Mouse (Mus musculus): ENCODE data around the gene Slc6a19.
"Not testable (repeated sequence)": the region's sequence is repeated elsewhere in the genome, so short reads cannot be mapped to it uniquely, and the experiment has no call there.

Gene Slc6a19

DNA sequence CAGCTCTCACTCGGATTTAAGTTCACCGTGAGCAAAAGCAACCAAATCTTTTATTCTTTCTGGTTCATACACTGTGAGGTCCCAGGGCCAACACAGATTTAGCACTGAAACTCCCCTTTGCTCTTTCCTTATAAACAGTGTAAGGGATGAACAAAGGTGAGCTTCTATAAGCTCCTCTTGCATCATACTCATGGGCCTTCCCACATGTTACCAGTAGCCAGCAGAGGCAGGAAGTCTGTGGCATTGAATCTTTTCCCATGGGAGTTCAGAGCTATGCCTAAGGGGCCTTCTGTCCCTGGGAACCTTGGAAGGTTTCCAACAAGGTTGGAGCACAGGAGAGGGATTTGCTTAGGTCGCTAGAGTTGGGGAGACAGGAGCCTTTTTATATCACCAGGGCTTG is 7.6 kb upstream of the Slc6a19 start:
- DNase-seq = no peak

DNA sequence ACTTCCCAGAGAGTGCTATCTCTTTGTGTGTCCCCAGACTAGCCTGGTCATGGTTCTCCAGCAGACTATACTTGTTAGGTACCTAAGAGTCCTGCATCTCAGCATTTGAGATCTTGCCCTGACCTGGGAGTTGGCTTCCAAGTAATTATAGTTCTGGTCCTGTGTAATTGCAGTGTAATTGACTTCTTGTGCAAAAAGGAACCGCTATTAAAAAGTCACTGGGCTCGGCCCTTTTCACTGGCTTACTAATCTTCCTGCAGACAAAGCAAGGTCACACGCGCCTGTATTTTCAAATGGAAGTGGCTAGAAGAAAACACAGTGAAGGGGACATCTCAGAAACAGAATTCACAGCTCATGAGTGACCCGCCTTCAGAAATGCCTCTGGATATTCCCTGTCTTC is 7.1 kb upstream of the Slc6a19 start:
- no peak for DNase-seq

DNA sequence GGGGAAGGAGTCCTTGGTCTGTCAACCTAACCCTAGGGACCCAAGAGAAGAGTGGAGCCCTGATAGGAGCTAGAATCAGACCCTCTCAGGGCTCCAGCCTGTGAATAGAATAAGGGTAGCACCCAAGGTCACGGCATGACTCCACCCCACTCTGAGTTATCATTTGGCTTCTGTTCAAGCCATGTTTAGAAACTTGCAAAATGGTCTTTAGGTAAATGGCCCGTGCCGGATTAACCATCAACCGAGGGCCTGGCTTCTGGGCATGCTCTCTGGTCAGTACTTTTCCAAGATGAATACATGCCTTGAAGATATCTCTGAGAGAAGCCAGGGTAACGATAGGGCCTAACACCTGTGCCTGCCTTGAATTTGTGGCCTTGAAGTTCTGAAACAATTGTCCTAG is 6.6 kb upstream of the Slc6a19 start:
- no peak for DNase-seq

DNA sequence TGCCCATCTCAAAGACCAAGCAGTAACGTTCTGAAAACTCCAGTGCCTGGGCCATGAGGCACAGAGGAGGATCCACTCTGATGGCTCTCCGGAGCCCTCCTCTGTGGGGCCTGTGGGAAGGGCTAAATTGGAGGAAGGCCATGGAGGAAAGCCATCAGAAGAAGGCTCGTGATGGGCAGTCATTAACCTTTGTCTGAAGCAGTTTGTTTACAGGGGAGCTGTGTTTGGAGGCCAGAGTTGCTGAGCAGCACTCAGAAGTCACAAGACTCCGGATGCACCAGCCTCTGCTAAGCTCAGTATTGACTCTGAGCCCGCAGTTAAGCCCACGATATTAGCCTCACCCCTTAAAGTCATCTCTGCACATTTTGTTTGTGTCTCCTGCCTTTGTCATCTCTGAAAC is 4.8 kb upstream of the Slc6a19 start:
- peak; percentile 45 for DNase-seq

DNA sequence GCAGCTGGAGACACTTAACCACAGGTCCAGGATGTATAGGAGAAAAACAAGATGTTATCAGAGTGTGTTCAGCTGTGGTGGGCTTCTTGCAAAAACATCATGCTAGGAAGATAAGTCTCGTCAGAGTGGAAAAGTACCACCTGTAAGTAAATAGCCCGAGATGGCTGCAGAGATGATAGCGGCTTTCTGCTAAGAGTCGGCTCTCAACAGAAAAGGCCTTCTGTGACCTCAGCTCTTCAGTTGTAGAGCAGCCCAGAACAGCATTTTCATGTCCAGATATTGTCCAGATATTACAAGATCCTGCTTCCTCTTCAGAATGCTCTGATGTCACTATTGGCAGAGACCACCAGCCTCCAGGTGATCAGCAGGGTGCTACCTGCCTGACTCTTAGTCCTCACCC is 1.2 kb downstream of the Slc6a19 start:
- DNase-seq = not testable (repeated sequence)

DNA sequence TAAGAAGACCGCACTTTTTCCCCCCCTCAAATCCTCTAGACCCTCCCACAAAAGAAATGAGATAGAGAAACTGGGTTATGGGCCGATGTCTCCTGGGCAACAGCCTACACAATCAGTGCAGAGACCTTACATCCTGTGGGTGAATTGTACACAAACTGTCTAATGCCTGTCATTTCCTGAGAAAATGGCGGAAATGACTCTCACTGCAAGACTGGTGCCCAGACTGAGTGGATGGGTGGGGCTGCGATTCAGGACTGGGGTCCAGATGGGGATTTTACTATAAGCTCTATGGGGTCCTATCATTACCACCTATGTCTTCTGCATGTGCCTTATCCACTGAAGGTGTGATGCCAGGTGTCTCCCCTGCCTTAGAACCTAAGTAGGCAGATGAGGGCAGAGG is 1.9 kb downstream of the Slc6a19 start:
- peak; percentile 66 for DNase-seq

DNA sequence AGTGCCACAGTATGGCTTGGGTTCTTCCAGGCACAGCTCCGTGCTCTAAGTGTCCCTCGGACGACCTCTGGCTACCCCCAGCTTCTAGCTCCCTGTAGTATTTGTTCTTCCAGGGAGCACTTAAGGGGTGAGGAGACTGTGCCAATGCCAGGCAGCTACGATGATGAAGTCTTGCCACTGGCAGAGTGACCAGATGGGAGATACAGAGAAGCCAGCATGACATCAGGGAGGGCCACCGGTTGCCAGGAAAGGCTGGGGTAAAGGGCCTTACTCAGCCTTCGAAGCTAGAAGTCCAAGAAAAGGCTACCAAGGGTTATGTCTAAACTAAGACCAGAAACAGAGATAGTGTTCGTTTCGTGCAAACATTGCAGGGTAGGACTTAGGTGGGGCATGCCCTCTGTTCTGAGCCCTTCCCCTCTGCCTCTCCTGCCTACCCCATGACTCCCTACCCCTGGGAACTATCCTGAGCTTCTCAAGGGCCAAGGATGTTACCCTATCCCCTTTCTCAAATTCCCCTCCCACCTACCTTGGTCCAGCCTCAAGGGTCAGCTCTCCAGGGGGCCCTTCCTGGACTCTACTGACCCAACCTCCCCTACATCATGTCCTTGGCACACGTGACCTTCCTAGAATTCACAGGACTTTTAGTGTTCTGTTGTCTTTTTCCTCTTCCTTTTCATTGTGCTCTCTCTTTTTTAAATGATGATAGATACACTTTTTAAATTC is 3.3 kb downstream of the Slc6a19 start:
- no peak for DNase-seq

DNA sequence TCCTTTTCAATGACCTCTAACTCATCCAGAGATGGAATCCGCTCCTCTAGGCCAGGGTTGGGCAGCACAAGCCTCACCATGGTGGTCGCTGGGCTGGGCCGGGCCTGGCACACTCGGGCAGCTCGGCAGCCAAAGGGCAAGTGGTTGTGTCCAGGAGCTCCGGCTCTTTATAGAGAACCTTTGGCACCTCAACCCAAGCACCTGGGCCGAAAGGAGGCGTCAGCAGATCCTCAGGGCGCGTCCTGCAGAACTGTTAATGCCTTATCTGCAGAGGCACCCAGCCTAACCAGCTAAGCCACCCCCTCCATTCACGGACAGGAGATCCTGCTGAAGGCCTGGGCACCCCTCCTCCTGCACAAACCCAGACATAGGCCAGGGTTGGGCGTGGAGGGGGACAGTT is 4.1 kb downstream of the Slc6a19 start:
- no peak for DNase-seq

DNA sequence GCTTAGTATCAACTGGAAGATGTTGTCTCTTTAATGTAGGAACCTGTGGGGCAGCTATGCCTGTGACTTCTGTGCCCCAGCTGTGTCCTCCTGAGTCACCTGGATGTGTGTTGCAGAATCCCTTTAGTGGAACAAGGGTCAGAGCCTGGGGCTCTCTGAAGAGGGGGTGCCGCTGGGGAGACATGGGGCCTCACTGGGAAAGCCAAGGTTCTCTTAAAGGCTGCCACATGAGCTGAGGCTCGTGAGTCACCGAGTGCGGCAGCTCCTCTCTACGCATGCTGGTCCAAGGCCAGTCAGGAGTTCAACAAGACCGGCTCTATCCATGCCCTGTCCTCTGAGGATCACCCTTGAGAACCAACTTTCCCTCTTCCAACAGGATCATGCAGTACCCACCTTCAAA is 5.0 kb downstream of the Slc6a19 start:
- no peak for DNase-seq

DNA sequence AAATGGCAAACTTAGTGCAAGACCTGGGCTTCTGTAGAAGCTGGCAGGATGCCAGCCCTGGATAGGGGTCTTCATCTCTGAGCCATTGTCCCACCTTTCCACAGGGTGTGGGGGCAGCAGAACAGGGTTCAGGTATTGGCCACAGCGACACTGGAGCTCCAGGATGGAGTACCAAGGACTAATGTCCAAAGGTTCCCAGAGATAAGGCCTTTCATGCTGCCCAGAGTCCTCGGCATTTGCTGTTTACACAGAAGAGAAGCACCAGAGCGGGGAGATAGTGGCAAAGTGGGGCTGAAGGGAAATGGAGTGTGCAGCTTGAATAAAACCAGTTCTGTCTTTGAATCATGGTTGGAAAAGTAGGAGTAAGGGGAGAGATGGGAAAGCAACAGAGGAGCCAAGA is 8.1 kb downstream of the Slc6a19 start:
- peak; percentile 32 for DNase-seq

DNA sequence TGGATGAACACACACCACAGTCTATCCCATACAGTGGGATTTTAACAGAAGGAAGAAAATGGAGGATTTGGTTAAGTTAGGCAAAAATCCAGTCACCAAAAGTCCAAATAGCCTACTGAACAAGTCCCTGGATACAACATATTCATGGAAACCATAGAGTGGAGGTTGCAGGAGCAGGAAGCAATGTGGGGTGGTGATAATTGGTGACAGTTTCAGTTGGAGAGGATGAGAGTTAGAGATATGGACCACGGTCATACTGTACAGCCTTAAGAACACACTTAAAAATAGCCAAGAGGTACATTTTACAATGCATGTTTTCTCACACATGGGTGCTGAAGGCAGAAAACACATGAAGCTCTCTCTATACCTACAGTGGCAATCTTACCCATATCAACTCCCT is 9.7 kb downstream of the Slc6a19 start:
- DNase-seq = no peak

DNA sequence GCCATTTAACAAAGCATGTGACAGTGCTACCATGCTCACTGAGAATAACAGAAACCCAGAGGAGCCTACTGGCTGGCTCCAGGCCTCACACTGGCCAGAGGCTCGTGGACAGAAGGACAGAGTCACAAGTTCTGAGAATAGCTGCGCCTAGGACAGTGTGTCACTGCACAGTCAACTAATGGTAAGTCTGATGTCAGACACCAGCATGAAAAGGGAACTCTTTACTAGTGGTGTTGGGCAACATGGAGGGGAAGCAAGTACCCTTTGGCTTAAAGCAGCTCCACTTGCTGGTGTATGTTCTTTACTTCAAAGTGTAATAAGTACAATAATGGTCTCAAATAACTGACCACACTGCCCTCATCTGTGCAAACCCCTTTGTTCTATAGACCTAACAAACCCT is 11.3 kb downstream of the Slc6a19 start:
- DNase-seq = peak; percentile 17

DNA sequence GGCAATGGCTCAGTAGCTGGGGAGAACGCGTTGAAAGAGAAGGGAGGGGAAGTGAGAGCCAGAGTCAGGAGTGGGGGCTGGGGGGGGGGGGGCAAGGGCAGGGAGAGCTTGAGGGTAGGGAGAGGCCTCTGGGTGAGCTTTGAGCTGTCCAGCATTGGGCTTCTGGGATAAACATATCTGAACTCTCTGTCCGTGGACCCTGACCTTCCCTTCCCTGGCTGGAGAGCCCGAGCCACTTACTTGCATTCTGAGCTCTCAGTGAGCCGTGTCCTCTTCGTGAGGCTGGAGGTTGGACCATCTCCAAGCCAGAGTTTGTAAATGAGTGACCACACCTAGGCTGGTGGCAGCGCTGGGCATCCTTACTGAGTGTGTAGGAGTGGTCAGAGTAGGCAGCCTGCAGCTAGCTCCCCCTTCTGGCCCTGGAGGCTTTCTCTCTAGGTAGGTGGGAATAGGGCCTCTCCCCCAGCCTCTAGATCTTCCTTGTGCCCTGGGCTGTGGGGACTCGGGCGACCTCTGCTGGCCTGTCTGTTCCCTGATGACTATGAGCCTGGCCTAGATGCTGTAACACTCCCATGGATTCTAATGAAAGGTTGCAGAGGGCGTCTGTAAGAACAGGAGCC is 12.3 kb downstream of the Slc6a19 start:
- DNase-seq = peak; percentile 95

DNA sequence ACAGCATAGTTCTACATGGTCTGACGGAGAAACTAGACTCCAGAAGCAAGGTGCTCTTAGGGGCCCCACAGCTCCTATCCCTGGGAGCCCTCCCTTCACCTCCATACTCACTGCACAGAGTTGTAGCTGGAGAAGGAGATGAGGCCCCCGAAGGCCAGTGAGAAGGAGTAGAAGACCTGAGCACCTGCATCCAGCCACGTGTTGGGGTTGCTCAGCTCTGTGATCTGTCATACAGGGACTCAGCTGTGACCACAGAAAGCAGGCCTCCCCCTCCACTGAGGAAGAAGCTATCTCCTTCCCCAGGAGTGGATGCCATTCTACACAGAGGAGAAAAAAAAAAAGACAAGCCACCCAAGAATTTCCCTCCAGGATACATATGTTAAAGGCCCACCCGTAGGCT is 15.7 kb downstream of the Slc6a19 start:
- peak; percentile 71 for DNase-seq

DNA sequence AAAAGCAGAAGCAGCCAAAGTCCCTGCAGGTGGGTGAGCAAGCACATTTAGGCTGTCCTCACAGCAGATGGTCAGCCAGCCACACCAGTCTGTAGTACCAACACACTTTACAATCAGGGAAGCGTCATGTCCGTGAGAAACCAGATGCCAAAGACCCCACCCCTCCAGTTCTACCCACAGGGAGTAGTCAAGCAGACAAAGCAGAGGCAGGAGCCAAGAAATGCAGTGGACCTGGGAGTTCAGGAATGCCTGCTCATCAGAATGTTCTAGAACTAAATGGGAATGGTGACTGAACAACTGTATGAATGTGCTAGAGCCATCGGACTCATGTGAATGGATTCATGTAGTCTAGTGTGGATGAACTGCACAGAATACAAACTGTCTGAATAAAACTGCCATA is 17.1 kb downstream of the Slc6a19 start:
- peak; percentile 32 for DNase-seq

DNA sequence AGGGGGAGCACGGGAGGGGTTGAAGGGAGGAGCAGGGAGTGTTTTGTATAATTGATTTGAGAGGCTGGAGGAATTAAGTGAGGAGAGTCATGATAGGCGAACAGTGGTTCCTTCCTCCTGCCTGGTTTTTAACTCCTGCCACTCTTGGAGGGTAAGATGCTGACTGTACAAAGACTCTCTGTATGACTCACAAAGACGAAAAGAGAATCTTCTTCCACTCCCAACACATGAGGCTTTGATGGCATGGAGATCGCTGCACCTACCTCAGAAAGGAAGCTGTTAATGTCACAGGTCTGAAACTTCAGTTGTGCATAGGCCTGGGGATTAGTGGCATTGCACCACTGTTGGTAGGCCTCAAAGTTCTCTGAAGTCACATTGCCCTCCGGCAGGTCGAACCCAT is 19.2 kb downstream of the Slc6a19 start:
- peak; percentile 32 for DNase-seq

DNA sequence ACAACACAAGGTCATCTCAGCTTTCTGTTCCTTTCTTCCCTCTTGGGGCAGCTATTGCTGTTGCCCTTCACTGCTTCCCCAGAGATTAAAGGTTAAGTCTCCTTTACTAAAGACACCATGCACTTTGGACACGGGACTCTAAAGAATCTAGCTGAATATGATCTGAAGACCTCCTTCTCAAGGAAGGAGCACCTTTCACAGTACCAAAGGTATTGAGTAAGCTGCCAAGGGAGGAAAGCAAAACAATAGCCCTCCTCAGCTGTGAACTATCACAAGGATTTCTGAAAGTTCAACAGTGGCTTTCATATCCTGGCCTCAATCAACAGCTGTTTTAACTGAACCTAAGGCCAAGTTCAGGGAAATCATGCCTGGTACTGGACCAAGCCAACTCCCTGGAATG is 20.3 kb downstream of the Slc6a19 start:
- no peak for DNase-seq

DNA sequence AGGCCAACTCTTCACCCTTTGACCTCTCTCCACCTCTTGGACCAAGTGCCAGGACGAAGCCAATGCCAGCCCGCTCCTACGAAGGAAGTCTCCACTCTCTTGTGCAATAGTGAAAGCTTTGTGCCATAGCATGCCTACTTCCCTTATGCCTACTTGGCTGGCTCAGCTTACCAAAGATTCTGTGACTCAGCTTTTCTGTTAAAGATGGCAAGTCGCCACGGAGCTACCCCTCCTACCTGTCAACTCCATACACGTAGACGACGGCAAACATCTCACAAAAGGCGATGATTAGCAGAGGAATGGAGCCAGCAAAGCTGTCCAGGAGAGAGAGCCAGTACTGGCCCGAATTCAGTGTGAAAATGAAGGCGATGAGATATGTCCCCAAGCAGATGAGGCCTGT is 21.0 kb downstream of the Slc6a19 start:
- peak; percentile 22 for DNase-seq

DNA sequence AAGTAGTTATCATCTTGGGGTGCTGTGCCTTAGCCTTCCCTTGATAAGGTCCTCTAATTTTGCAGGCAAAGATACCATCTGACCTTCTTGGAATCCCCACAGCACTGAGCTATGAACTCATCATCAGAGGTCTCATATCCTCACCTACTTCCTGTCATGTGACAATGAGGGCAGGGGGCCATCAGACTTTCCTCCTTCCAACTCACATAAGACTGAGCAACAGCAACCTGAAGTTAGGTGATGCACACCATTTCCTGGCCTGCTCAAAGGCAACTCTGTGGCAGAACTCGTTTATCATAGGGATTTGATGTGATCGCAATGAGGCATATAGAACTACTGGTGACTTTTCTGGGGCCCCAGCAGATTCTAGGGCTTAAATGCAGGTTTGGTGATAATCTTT is 22.4 kb downstream of the Slc6a19 start:
- DNase-seq = peak; percentile 38

DNA sequence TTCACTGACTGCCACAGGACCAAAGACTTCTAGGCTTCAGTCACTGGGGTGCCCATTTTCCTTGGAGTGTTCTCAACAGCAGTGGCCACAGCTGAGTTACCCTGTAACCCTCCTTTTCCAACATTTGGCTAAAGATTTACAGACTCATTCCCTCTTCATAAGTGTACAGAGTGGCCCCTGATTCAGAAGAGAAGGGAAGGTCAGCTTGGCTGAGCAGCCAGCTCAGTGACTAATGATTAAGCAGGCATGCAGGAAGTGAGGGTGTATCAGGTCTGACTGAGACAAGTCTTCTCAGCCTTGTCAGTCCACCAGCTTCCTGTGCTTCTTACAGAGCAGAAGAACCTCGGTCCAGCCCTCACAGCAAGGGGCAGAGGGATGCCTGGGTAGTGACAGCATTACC is 24.3 kb downstream of the Slc6a19 start:
- no peak for DNase-seq

DNA sequence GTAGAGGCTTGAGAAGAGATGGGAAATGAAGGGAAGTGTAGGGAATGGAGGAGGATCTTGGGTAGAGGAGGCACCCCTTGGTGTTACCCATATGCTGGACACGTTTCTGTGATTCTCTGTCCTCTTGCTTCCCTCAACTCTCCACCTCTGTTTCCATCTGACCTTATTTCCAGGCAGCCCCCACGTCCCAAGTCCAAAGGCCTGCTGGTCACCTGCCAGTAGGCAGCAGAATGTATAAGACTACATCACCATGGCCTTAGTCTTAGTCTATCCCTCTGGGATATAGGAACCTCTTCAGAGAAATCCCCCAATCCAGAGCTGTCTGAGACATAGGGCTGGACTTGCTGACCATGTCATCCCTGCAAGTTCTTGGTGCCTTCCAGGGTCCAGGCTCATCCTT is 25.4 kb downstream of the Slc6a19 start:
- no peak for DNase-seq

DNA sequence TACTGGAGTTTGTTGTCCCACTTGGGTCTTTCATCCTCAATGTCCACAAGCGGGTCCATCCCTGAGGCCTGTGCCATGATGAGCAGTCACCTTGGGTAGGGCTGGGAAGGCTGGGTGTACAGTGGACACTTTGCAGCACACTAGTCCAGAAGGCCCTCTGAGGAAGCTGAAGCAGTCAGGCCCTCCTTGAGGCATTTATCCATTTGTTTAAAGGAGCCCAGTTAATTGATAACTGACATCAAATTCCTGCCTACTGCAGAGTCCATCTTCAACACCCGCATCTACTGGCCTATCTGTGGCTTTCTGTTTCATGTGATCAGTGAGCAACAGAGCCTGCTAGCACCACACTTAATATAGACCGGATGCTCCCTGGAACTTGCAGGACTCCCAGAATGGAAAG is 26.8 kb downstream of the Slc6a19 start, which contains the start of gene Slc6a18:
Slc6a18 (minus strand) TSS at position 171 of the 400 bp plus-strand sequence.
- no peak for DNase-seq

DNA sequence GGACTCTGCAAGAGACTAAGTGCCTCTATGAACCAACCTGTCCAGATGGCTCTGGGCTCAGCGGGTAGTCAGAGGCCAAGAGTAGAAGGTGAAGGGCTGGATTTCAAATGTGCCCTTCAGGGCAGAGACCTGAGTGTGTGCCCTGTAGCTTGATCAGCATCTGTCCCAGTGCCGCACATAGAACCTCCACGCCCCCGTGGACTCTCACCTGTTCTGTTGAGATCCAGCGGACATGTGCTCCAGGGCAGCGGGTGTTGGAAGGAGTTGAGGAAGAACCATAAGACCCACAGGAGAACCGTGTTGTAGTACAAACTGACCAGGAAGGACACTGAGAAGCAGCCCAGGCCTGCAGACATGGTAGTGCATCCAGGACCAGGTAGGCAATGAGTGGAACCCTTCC is 29.5 kb downstream of the Slc6a19 start:
- no peak for DNase-seq

DNA sequence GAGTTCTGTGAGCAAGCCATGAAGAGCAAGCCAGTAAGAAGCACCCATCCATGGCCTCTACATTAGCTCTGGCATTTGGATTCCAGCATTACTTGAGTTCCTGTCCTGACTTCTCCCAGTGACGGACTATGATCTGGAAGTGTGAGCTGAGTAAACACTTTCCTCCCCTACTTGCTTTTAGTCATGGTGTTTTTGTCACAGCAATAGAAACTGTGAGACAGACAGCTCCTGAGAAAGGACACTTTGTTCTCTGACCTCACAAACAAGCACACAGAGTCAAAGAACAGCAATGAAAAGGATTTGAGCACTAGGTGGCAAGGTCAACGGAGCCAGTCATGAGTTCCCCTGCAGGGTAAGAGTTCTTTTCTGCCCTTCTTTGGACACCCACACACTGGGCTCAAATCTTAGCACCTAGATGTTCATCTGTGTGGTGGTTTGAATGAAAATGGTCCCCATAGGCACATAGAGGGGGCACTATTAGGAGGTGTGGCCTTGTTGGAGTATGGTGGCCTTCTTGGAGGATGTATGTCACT is 44.4 kb downstream of the Slc6a19 start:
- DNase-seq = no peak

DNA sequence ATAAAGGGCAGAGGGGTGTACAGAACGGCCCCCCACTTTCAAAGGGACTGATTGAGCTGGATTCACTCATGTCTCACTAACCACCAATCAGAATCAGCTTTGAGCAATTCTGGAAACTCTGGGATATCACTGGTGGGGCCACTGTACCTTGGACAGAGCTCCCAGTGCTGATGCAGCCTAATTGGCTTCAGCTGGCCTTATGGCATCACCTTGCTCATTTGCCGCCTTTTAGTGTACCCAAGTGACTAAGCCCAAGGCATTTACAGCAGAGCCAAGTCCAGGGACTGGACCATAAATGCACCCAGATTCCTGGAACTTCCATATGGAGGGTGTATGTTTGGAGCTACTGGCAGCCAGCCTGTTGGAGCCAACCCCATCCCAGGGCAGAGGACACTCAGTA is 45.7 kb downstream of the Slc6a19 start:
- DNase-seq = no peak

Data from thymus, postnatal 4 days (tissue).